In the genomic region with DNA sequence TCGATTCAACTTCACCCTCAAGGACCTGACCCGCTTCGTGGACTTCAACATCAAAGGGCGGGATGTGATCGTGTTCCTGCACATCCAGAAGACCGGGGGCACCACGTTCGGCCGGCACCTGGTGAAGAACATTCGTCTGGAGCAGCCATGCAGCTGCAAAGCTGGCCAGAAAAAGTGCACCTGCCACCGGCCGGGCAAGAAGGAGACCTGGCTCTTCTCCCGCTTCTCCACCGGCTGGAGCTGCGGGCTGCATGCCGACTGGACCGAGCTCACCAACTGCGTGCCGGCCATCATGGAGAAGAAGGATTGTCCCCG, we compare ENCODE assay signal across 7 mouse cellular contexts. TPM values are rescaled to one million over a fixed set of nuclear protein-coding genes. Genes with fewer than 3 reads are reported as not detected.
DNase-seq lines count a peak whose midpoint lies in the region; ATAC-seq and TF ChIP-seq lines count a peak whose summit lies in the region.

No protein-coding gene starts in this region.

- H3K4me2 ChIP-seq in forebrain, embryonic 11.5 days (ENCODE audit: low read depth, low read length, severe bottlenecking): peak overlapping the region; percentile 98
- H3K4me2 ChIP-seq in limb, embryonic 14.5 days (replicated peaks; ENCODE audit: low read depth, low read length, severe bottlenecking): peak overlapping the region; percentile 98

- H3K36me3 ChIP-seq in liver, adult 2 months (ENCODE audit: control insufficient read depth, insufficient read depth, low read length): no peaks in the 10 kb centered on the region
- H3K36me3 ChIP-seq in forebrain, embryonic 11.5 days (ENCODE audit: control insufficient read depth, insufficient read depth, low read length): no peaks in the 10 kb centered on the region
- no peaks in the 10 kb centered on the region for H3K36me3 ChIP-seq in limb, embryonic 14.5 days (ENCODE audit: control insufficient read depth, insufficient read depth, low read length)

- peaks cover 16% of the 10 kb centered on the region for H3K27me3 ChIP-seq in liver, adult 2 months (ENCODE audit: control insufficient read depth, insufficient read depth, low read length)
- peaks cover 38% of the 10 kb centered on the region for H3K27me3 ChIP-seq in forebrain, embryonic 11.5 days (ENCODE audit: control insufficient read depth, insufficient read depth, low read length)
- H3K27me3 ChIP-seq in limb, embryonic 14.5 days (ENCODE audit: control insufficient read depth, insufficient read depth, low read length): peaks cover 35% of the 10 kb centered on the region

- H3K27ac ChIP-seq in liver, adult 2 months (replicated peaks; ENCODE audit: insufficient read depth, low read depth, low read length): no peak overlapping the region
- no peak overlapping the region for H3K27ac ChIP-seq in forebrain, embryonic 11.5 days (ENCODE audit: low read depth, low read length)
- H3K27ac ChIP-seq in limb, embryonic 14.5 days (replicated peaks; ENCODE audit: low read depth, low read length): no peak overlapping the region

- no peak overlapping the region for H3K9ac ChIP-seq in liver, adult 2 months (ENCODE audit: low read depth, low read length)
- H3K9ac ChIP-seq in forebrain, embryonic 11.5 days (ENCODE audit: low read length): peak overlapping the region; percentile 57
- peak overlapping the region; percentile 60; the same call in 1 of the 2 replicates for H3K9ac ChIP-seq in limb, embryonic 14.5 days (ENCODE audit: low read depth, low read length, severe bottlenecking)

- H3K9me3 ChIP-seq in forebrain, embryonic 11.5 days (ENCODE audit: control insufficient read depth, low read length): no peaks in the 10 kb centered on the region
- H3K9me3 ChIP-seq in limb, embryonic 14.5 days (ENCODE audit: control insufficient read depth, low read length): no peaks in the 10 kb centered on the region

- ATAC-seq in forebrain, embryonic 11.5 days (replicated peaks; ENCODE audit: low FRiP score): no peak
- no peak for ATAC-seq in limb, embryonic 14.5 days (ENCODE audit: low FRiP score, low read depth)

- no peak for DNase-seq in liver, adult 2 months (ENCODE audit: extremely low read depth, low read depth, low spot score)
- no peak for DNase-seq in liver
- DNase-seq in cerebellum, adult 9-10 months: peak; percentile 34
- DNase-seq in forebrain, embryonic 11.5 days (ENCODE audit: low spot score): peak; percentile 62
- no peak for DNase-seq in limb, embryonic 14.5 days (ENCODE audit: low spot score)
- peak; percentile 38 for DNase-seq in retina, postnatal 1 day
- no peak for DNase-seq in adipocyte (ENCODE audit: low spot score)

- H3K4me3 ChIP-seq in liver, adult 2 months (ENCODE audit: insufficient read depth, low read depth, low read length): peak overlapping the region; percentile 51; the same call in 1 of the 2 replicates
- H3K4me3 ChIP-seq in forebrain, embryonic 11.5 days (ENCODE audit: low read depth, low read length): peak overlapping the region; percentile 59
- peak overlapping the region; percentile 68 for H3K4me3 ChIP-seq in limb, embryonic 14.5 days (replicated peaks; ENCODE audit: low read length)

- no peaks in the 10 kb centered on the region; the same call in 1 of the 2 replicates for H3K4me1 ChIP-seq in liver, adult 2 months (ENCODE audit: control insufficient read depth, insufficient read depth, low read length)
- peaks cover 6% of the 10 kb centered on the region; the same call in 1 of the 2 replicates for H3K4me1 ChIP-seq in forebrain, embryonic 11.5 days (replicated peaks; ENCODE audit: control insufficient read depth, insufficient read depth, low read length)
- peaks cover 3% of the 10 kb centered on the region; the same call in 1 of the 2 replicates for H3K4me1 ChIP-seq in limb, embryonic 14.5 days (ENCODE audit: control insufficient read depth, insufficient read depth, low read length)

- 3% methylated on average over 20 of the region's 20 CpGs for WGBS in liver, adult 2 months
- under 1% methylated on average over 20 of the region's 20 CpGs for WGBS in forebrain, embryonic 11.5 days
- under 1% methylated on average over 19 of the region's 20 CpGs for WGBS in limb, embryonic 14.5 days

- TF ChIP-seq POLR2A in liver, adult 2 months (IDR thresholded peaks at IDR 0.05; ENCODE audit: extremely low read depth, insufficient read depth, low read length): no peak
- no peak for TF ChIP-seq POLR2A in limb, embryonic 14.5 days (IDR thresholded peaks at IDR 0.05; ENCODE audit: borderline replicate concordance, extremely low read depth, insufficient read depth, insufficient read length)

- TF ChIP-seq CTCF in liver, adult 2 months (IDR thresholded peaks at IDR 0.05; ENCODE audit: low read depth, low read length): no peak

- H3K79me2 ChIP-seq in liver, adult 2 months (ENCODE audit: control insufficient read depth, insufficient read depth, low read length): no peaks in the 10 kb centered on the region

RNA-seq across cellular contexts. Expression of gene Hs6st3, which starts 0.6 kb away (rescaled TPM):
- total RNA-seq in liver, adult 2 months (2014; rRNA removed): 0.09 and 0.13 TPM in 2 replicates
- 0.05 and 0.06 TPM in 2 replicates for polyA plus RNA-seq in liver, adult 2 months (2012; rRNA removed)
- not detected in 2 replicates for polyA plus RNA-seq in forebrain, embryonic 11.5 days (2014; fragmentation: Nextera tagmentation; extraction: Ambion mirVana)
- polyA plus RNA-seq in limb, embryonic 14.5 days (2012; rRNA removed): 0.89 and 1.5 TPM in 2 replicates
- polyA plus RNA-seq in limb, embryonic 14.5 days (2014; fragmentation: Nextera tagmentation; extraction: Ambion mirVana): 0.43 and 0.72 TPM in 2 replicates

RNA-seq across cellular contexts. Expression of gene Uggt2, which starts 39.5 kb away (rescaled TPM):
- total RNA-seq in liver, adult 2 months (2014; rRNA removed): 3.0 and 3.6 TPM in 2 replicates
- polyA plus RNA-seq in liver, adult 2 months (2012; rRNA removed): 0.52 and 0.98 TPM in 2 replicates
- polyA plus RNA-seq in forebrain, embryonic 11.5 days (2014; fragmentation: Nextera tagmentation; extraction: Ambion mirVana): 16.5 and 23.9 TPM in 2 replicates
- polyA plus RNA-seq in limb, embryonic 14.5 days (2012; rRNA removed): 36.0 and 36.5 TPM in 2 replicates
- polyA plus RNA-seq in limb, embryonic 14.5 days (2014; fragmentation: Nextera tagmentation; extraction: Ambion mirVana): 14.9 and 18.5 TPM in 2 replicates

Comparison
In these comparisons a context has a peak if more than half of its experiments do, and no peak if none do; other contexts are left out.
1. DNase-seq: peak in cerebellum, adult 9-10 months (single experiment), forebrain, embryonic 11.5 days (single experiment) and retina, postnatal 1 day (single experiment); none in liver, adult 2 months (single experiment), liver (single experiment), limb, embryonic 14.5 days (single experiment) and adipocyte (single experiment).
2. Peak in every context shown above with its lines, with median percentiles within 50 percentile points of each other: H3K4me3 ChIP-seq.